Mouse (Mus musculus): ENCODE results near the gene Rab35.

DNA sequence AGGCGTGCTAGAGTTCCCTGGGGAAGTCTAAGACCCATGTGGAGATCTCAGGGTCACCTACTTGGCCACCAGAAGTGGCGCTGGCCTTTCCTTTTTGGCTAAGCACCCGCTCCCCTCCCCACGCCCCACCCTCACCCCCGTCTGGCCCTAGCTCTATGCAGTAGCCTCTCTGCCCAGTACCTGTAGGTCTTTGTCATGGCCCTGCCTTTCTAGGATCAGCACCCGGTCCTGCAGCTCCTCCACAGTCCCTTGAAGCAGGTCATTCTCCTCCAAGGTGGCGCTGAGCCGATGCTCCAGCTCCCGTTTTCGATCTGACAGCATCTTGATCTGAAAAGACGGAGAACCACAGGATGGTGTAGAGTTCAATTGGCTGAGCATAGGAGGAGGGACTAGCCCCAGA, 38.3 kb downstream of the Rab35 start:
- TF ChIP-seq CTCF (IDR thresholded peaks at IDR 0.05; ENCODE audit: low read depth, low read length) = no peak
- TF ChIP-seq POLR2AphosphoS5 (IDR thresholded peaks at IDR 0.05; ENCODE audit: insufficient replicate concordance, low read depth, low read length) = no peak
- no peak for TF ChIP-seq GATA1 (IDR thresholded peaks at IDR 0.05; ENCODE audit: borderline replicate concordance, low read length)
- TF ChIP-seq TAL1 (conservative IDR thresholded peaks at IDR 0.05; ENCODE audit: low read depth, low read length) = no peak
- TF ChIP-seq GATA2 (IDR thresholded peaks at IDR 0.05; ENCODE audit: borderline replicate concordance, low read depth, low read length) = no peak

All from G1E (cell line).